Mouse (Mus musculus) lung, postnatal 0 days (tissue): ENCODE data around the gene Ifit3.

Source experiments
- CTCF ChIP-seq: IDR thresholded peaks from 2 replicates; pipeline ENCODE4 v1.5.1; 2016; ENCODE audit warnings: antibody characterized with exemption, mild to moderate bottlenecking
- EP300 ChIP-seq: IDR thresholded peaks from 2 replicates; pipeline ENCODE4 v1.6.1; 2016; ENCODE audit warnings: antibody characterized with exemption, mild to moderate bottlenecking, control low read depth

- TF ChIP-seq CTCF (no peak), EP300 (no peak)
Measured at GRCm38 (mm10) chr19:34620871-34621270, 37.5 kb downstream of the Ifit3 start.
